ENCODE assay signal across 23 mouse cellular contexts in genomic region chr2:28799575-28799974, GRCm38 (mm10).
"Had no signal": no experiment of that assay in that cellular context is flagged by ENCODE, and none has a peak within 500 bp of the region (broad histone marks: within the 10 kb centered on the region; RNA-seq: fewer than 3 reads in every experiment).

No protein-coding gene starts in this region.

- H3K27me3 ChIP-seq: midbrain, embryonic 12.5 days; midbrain, embryonic 15.5 days; stomach, embryonic 15.5 days had no signal

- H3K4me1 ChIP-seq: liver, embryonic 12.5 days; liver, embryonic 15.5 days; stomach, embryonic 15.5 days had no signal

- H3K36me3 ChIP-seq: kidney, embryonic 15.5 days; limb, embryonic 13.5 days; liver, embryonic 12.5 days; liver, embryonic 15.5 days; midbrain, embryonic 12.5 days; midbrain, embryonic 15.5 days; neural tube, embryonic 12.5 days; neural tube, embryonic 15.5 days; stomach, embryonic 15.5 days had no signal

- DNase-seq: kidney, adult 8-10 months; kidney, postnatal 10 days; kidney, postnatal 36 days; layer of hippocampus, postnatal 36 days; liver; lung, adult 18-20 months; lung, postnatal 14 days; right cerebral cortex, adult 18-20 months; right cerebral cortex, postnatal 14 days; right cerebral cortex, postnatal 4 days; spleen, adult 18-20 months; thymus, postnatal 4 days had no signal

- ATAC-seq: liver, embryonic 12.5 days; midbrain, embryonic 15.5 days had no signal

- H3K9me3 ChIP-seq: kidney, embryonic 15.5 days; limb, embryonic 13.5 days; liver, embryonic 12.5 days; liver, embryonic 15.5 days; midbrain, embryonic 12.5 days; midbrain, embryonic 15.5 days; neural tube, embryonic 12.5 days; neural tube, embryonic 15.5 days; stomach, embryonic 15.5 days had no signal

- H3K9ac ChIP-seq: kidney, embryonic 15.5 days; limb, embryonic 13.5 days; liver, embryonic 12.5 days; liver, embryonic 15.5 days; midbrain, embryonic 12.5 days; midbrain, embryonic 15.5 days; neural tube, embryonic 12.5 days; neural tube, embryonic 15.5 days; stomach, embryonic 15.5 days had no signal

- H3K27ac ChIP-seq: left cerebral cortex, adult 2 months; limb, embryonic 13.5 days; liver, embryonic 12.5 days; liver, embryonic 15.5 days; macrophage; midbrain, embryonic 12.5 days; neural tube, embryonic 12.5 days; neural tube, embryonic 15.5 days; stomach, embryonic 15.5 days had no signal

- H3K4me2 ChIP-seq: kidney, embryonic 15.5 days; limb, embryonic 13.5 days; liver, embryonic 12.5 days; liver, embryonic 15.5 days; midbrain, embryonic 12.5 days; midbrain, embryonic 15.5 days; neural tube, embryonic 12.5 days; neural tube, embryonic 15.5 days; stomach, embryonic 15.5 days had no signal

- H3K4me3 ChIP-seq: kidney, embryonic 15.5 days; left cerebral cortex, adult 2 months; limb, embryonic 13.5 days; liver, embryonic 12.5 days; liver, embryonic 15.5 days; midbrain, embryonic 12.5 days; midbrain, embryonic 15.5 days; neural tube, embryonic 12.5 days; neural tube, embryonic 15.5 days; stomach, embryonic 15.5 days had no signal
